Mouse (Mus musculus) megakaryocyte progenitor cell, adult 5-6 weeks (primary cell): ENCODE data around the gene Tmem223. TPM values are rescaled to one million over a fixed set of nuclear protein-coding genes. Genes with fewer than 3 reads are reported as not detected.
A peak's percentile ranks its signal among the peaks of the same experiment; 100 is the strongest.
"Not testable (repeated sequence)": the region's sequence is repeated elsewhere in the genome, so short reads cannot be mapped to it uniquely, and the experiment has no call there.

ENCODE experiments used
- ATAC-seq: replicated peaks from 2 replicates; pipeline ENCODE4 v1.8.0; 2016; ENCODE audit warnings: mild to moderate bottlenecking, moderate TSS enrichment, inconsistent platforms; ENCODE audit not compliant: poor library complexity
- total RNA-seq, 2 experiments: library from RNA; stranded (forward) in 1 of 2; stranded (reverse) in 1 of 2; fragments of 157-497, 149-512 nt in 1 of 2; fragments of 200-1000 nt in 1 of 2; gene quantifications; 2 replicates each; pipeline versions ENCODE4 v1.2.3 to v1.2.4; 2015 to 2017

Gene Tmem223
- 64.4 and 69.2 TPM in 2 replicates for total RNA-seq (2015)
- total RNA-seq (2017), result 36.2 and 37.0 TPM in 2 replicates

GRCm38 (mm10) chr19:8770567-8771270, at the start of gene Tmem223:
Gene Tmem223 (plus strand): TSS chr19:8770996.
- peak; percentile 69 for ATAC-seq

- ATAC-seq, result no peak
Observed at GRCm38 (mm10) chr19:8721378-8721777, 49.4 kb upstream of the Tmem223 start.

- no peak for ATAC-seq
Observed at GRCm38 (mm10) chr19:8722021-8722420, 48.8 kb upstream of the Tmem223 start.

GRCm38 (mm10) chr19:8722559-8722906, 48.3 kb upstream of the Tmem223 start:
- ATAC-seq, result no peak

- ATAC-seq, result peak; percentile 76
Observed at GRCm38 (mm10) chr19:8722907-8723573, 47.8 kb upstream of the Tmem223 start, which contains the start of gene Slc3a2. Gene Slc3a2 (minus strand): TSS chr19:8723369.

- peak; percentile 10; the same call in 1 of the 2 replicates for ATAC-seq
Observed at GRCm38 (mm10) chr19:8723574-8724346, 47.0 kb upstream of the Tmem223 start.

- ATAC-seq, result no peak
Observed at GRCm38 (mm10) chr19:8724392-8724791, 46.4 kb upstream of the Tmem223 start.

GRCm38 (mm10) chr19:8725081-8725613, 45.6 kb upstream of the Tmem223 start:
- no peak for ATAC-seq

- no peak for ATAC-seq
Observed at GRCm38 (mm10) chr19:8726609-8727390, 44.0 kb upstream of the Tmem223 start.

- ATAC-seq, result 0 out of 2 replicates have a peak, but pooled peaks have one; percentile 5
Observed at GRCm38 (mm10) chr19:8727495-8728114, 43.2 kb upstream of the Tmem223 start.

- not testable (repeated sequence) for ATAC-seq
Observed at GRCm38 (mm10) chr19:8728335-8729099, 42.3 kb upstream of the Tmem223 start.

GRCm38 (mm10) chr19:8734334-8734733, 36.5 kb upstream of the Tmem223 start:
- ATAC-seq, result no peak

- peak; percentile 98 for ATAC-seq
Observed at GRCm38 (mm10) chr19:8735389-8736159, 35.2 kb upstream of the Tmem223 start, which contains the start of gene Wdr74. Gene Wdr74 (plus strand): TSS chr19:8735827.

GRCm38 (mm10) chr19:8736160-8736467, 34.7 kb upstream of the Tmem223 start:
- ATAC-seq, result peak; percentile 51

- no peak for ATAC-seq
Observed at GRCm38 (mm10) chr19:8738911-8739310, 31.9 kb upstream of the Tmem223 start.

- no peak for ATAC-seq
Observed at GRCm38 (mm10) chr19:8739646-8740045, 31.1 kb upstream of the Tmem223 start.

GRCm38 (mm10) chr19:8740603-8741002, 30.2 kb upstream of the Tmem223 start, which contains the start of gene 1700092M07Rik:
Gene 1700092M07Rik (plus strand): TSS chr19:8740718.
- no peak for ATAC-seq

- peak; percentile 94 for ATAC-seq
Observed at GRCm38 (mm10) chr19:8741243-8741869, 29.4 kb upstream of the Tmem223 start, which contains the start of gene Stx5a. Gene Stx5a (plus strand): TSS chr19:8741413.
